Mouse (Mus musculus) neural tube, embryonic 11.5 days (tissue): ENCODE measurements around the gene Olfr691. TPM values are rescaled to one million over a fixed set of nuclear protein-coding genes. Genes with fewer than 3 reads are reported as not detected.

Experiments used
- ATAC-seq: fragments of 200-750 bp; cut with Nextera tagmentation; 2 replicates; pipeline ENCODE4 v1.8.0; 2017; ENCODE audit warnings: moderate number of reproducible peaks, mild to moderate bottlenecking, moderate TSS enrichment, moderate library complexity; ENCODE audit not compliant: insufficient read depth, low FRiP score, low TSS enrichment
- DNase-seq: peaks from one replicate; pipeline ENCODE4 v3.0.0-alpha.2; 2015; ENCODE audit warnings: low spot score
- H3K27ac ChIP-seq: fragments of 300-500 bp; sonication (generic); 2 replicates; pipeline ENCODE4 v1.5.1; 2014; ENCODE audit warnings: low read depth, mild to moderate bottlenecking, low read length
- H3K27me3 ChIP-seq: fragments of 300-500 bp; sonication (generic); 2 replicates; pipeline ENCODE4 v1.6.1; 2014; ENCODE audit warnings: mild to moderate bottlenecking, low read length, mixed read lengths; ENCODE audit not compliant: control insufficient read depth, insufficient read depth
- H3K36me3 ChIP-seq: fragments of 300-500 bp; sonication (generic); 2 replicates; pipeline ENCODE4 v1.6.1; 2014; ENCODE audit warnings: mild to moderate bottlenecking, low read length, moderate library complexity, mixed read lengths; ENCODE audit not compliant: control insufficient read depth, insufficient read depth
- H3K4me1 ChIP-seq: fragments of 300-500 bp; sonication (generic); 2 replicates; pipeline ENCODE4 v1.6.1; 2014; ENCODE audit warnings: low read length, mixed read lengths; ENCODE audit not compliant: control insufficient read depth, insufficient read depth
- H3K4me2 ChIP-seq: fragments of 300-500 bp; sonication (generic); 2 replicates; pipeline ENCODE4 v1.6.1; 2014; ENCODE audit warnings: low read depth, mild to moderate bottlenecking, moderate library complexity
- H3K4me3 ChIP-seq: fragments of 300-500 bp; sonication (generic); 2 replicates; pipeline ENCODE4 v1.5.1; 2014; ENCODE audit warnings: low read depth, low read length
- H3K9ac ChIP-seq: fragments of 300-500 bp; sonication (generic); 2 replicates; pipeline ENCODE4 v1.6.1; 2014; ENCODE audit warnings: mild to moderate bottlenecking, low read length
- H3K9me3 ChIP-seq: fragments of 300-500 bp; sonication (generic); 2 replicates; pipeline ENCODE4 v1.6.1; 2016; ENCODE audit warnings: low read length; ENCODE audit not compliant: control insufficient read depth
- WGBS: fragments of 180-500 bp; shearing (Covaris S2); extraction: QIAGEN DNeasy Blood & Tissue Kit; methylation state at CpG from one replicate; pipeline ENCODE4 v1.1.7; 2014; 5-methylcytosine and 5-hydroxymethylcytosine counted together
- polyA plus RNA-seq: library from polyadenylated mRNA; unstranded; fragments of >200 nt; fragmentation: Nextera tagmentation; extraction: Ambion mirVana; gene quantifications from 2 replicates; pipeline ENCODE4 v1.2.1, GENCODE M21; 2014

Olfr691 gene
- not detected in 2 replicates for polyA plus RNA-seq

GRCm38 (mm10) chr7:105342170-105342569, at the start of gene Olfr691:
TSS of gene Olfr691 (minus strand) at chr7:105342270.
- DNase-seq: no peak
- no peaks in the 10 kb centered on the region for H3K36me3 ChIP-seq
- no peak within 1 kb of the TSS for H3K27ac ChIP-seq
- ATAC-seq: no peak
- H3K4me3 ChIP-seq: no peak within 1 kb of the TSS
- no peaks in the 10 kb centered on the region for H3K27me3 ChIP-seq
- H3K9me3 ChIP-seq: no peaks in the 10 kb centered on the region
- WGBS: 58% methylated on average over 1 of the region's 1 CpGs
- no peak within 1 kb of the TSS for H3K9ac ChIP-seq
- no peaks in the 10 kb centered on the region for H3K4me1 ChIP-seq
- no peak within 1 kb of the TSS for H3K4me2 ChIP-seq

GRCm38 (mm10) chr7:105390236-105390635, 48.2 kb upstream of the Olfr691 start:
- H3K27ac ChIP-seq: no peak overlapping the region
- no peaks in the 10 kb centered on the region for H3K9me3 ChIP-seq
- H3K27me3 ChIP-seq: no peaks in the 10 kb centered on the region
- ATAC-seq (no peak), DNase-seq (no peak)
- H3K36me3 ChIP-seq: peaks cover 14% of the 10 kb centered on the region
- H3K9ac ChIP-seq: no peak overlapping the region
- no peak overlapping the region for H3K4me2 ChIP-seq
- no peaks in the 10 kb centered on the region for H3K4me1 ChIP-seq
- WGBS: 93% methylated on average over 2 of the region's 2 CpGs
- no peak overlapping the region for H3K4me3 ChIP-seq

- H3K27ac ChIP-seq: no peak overlapping the region
- H3K4me2 ChIP-seq: no peak overlapping the region
- H3K27me3 ChIP-seq: no peaks in the 10 kb centered on the region
- H3K9me3 ChIP-seq: no peaks in the 10 kb centered on the region
- 99% methylated on average over 2 of the region's 2 CpGs for WGBS
- H3K9ac ChIP-seq: no peak overlapping the region
- ATAC-seq (no peak), DNase-seq (no peak)
- H3K4me3 ChIP-seq: no peak overlapping the region
- no peaks in the 10 kb centered on the region for H3K4me1 ChIP-seq
- H3K36me3 ChIP-seq: peaks cover 24% of the 10 kb centered on the region
These were observed 45.6 kb upstream of the Olfr691 start for GRCm38 (mm10) chr7:105387696-105388095.

GRCm38 (mm10) chr7:105380329-105380728, 38.3 kb upstream of the Olfr691 start:
- Histone ChIP-seq H3K27me3 (no peaks in the 10 kb centered on the region), H3K27ac (no peak overlapping the region), H3K4me1 (no peaks in the 10 kb centered on the region), H3K36me3 (peaks cover 24% of the 10 kb centered on the region), H3K4me3 (no peak overlapping the region), H3K4me2 (no peak overlapping the region), H3K9ac (no peak overlapping the region), H3K9me3 (no peaks in the 10 kb centered on the region)
- WGBS: 95% methylated on average over 3 of the region's 3 CpGs
- no peak for ATAC-seq
- no peak for DNase-seq

GRCm38 (mm10) chr7:105374866-105375265, 32.8 kb upstream of the Olfr691 start, which contains the start of gene Gm5901:
TSS of gene Gm5901 (plus strand) at chr7:105375038.
- WGBS: 83% methylated on average over 1 of the region's 1 CpGs
- H3K4me2 ChIP-seq: no peak within 1 kb of the TSS
- no peak for ATAC-seq
- no peak within 1 kb of the TSS for H3K27ac ChIP-seq
- H3K9me3 ChIP-seq: no peaks in the 10 kb centered on the region
- no peak within 1 kb of the TSS for H3K9ac ChIP-seq
- H3K4me3 ChIP-seq: no peak within 1 kb of the TSS
- no peak for DNase-seq
- H3K4me1 ChIP-seq: no peaks in the 10 kb centered on the region
- H3K27me3 ChIP-seq: no peaks in the 10 kb centered on the region
- peaks cover 13% of the 10 kb centered on the region for H3K36me3 ChIP-seq

- DNase-seq (no peak), ATAC-seq (no peak)
- Histone ChIP-seq H3K9ac (no peak overlapping the region), H3K4me3 (no peak overlapping the region), H3K4me2 (no peak overlapping the region), H3K4me1 (no peaks in the 10 kb centered on the region), H3K27ac (no peak overlapping the region), H3K9me3 (no peaks in the 10 kb centered on the region), H3K36me3 (peaks cover 13% of the 10 kb centered on the region), H3K27me3 (no peaks in the 10 kb centered on the region)
- 89% methylated on average over 3 of the region's 3 CpGs for whole genome bisulfite sequencing
These were observed 31.9 kb upstream of the Olfr691 start for GRCm38 (mm10) chr7:105373976-105374375.

GRCm38 (mm10) chr7:105373509-105373908, 31.4 kb upstream of the Olfr691 start:
- Histone ChIP-seq H3K9me3 (no peaks in the 10 kb centered on the region), H3K9ac (no peak overlapping the region), H3K4me3 (no peak overlapping the region), H3K27ac (no peak overlapping the region), H3K27me3 (no peaks in the 10 kb centered on the region), H3K36me3 (peaks cover 9% of the 10 kb centered on the region), H3K4me1 (no peaks in the 10 kb centered on the region), H3K4me2 (no peak overlapping the region)
- DNase-seq: no peak
- WGBS: 91% methylated on average over 4 of the region's 4 CpGs
- no peak for ATAC-seq

GRCm38 (mm10) chr7:105372912-105373311, 30.8 kb upstream of the Olfr691 start:
- H3K4me3 ChIP-seq: no peak overlapping the region
- no peaks in the 10 kb centered on the region for H3K4me1 ChIP-seq
- H3K27ac ChIP-seq: no peak overlapping the region
- peaks cover 6% of the 10 kb centered on the region for H3K36me3 ChIP-seq
- H3K9ac ChIP-seq: no peak overlapping the region
- H3K9me3 ChIP-seq: no peaks in the 10 kb centered on the region
- no peaks in the 10 kb centered on the region for H3K27me3 ChIP-seq
- H3K4me2 ChIP-seq: no peak overlapping the region
- DNase-seq (no peak), ATAC-seq (no peak)
- WGBS: 82% methylated on average over 1 of the region's 1 CpGs

GRCm38 (mm10) chr7:105368521-105368920, 26.5 kb upstream of the Olfr691 start:
- no peak for ATAC-seq
- Histone ChIP-seq H3K36me3 (no peaks in the 10 kb centered on the region), H3K9me3 (no peaks in the 10 kb centered on the region), H3K27me3 (no peaks in the 10 kb centered on the region), H3K27ac (no peak overlapping the region), H3K4me1 (no peaks in the 10 kb centered on the region), H3K4me3 (no peak overlapping the region), H3K9ac (no peak overlapping the region), H3K4me2 (no peak overlapping the region)
- no peak for DNase-seq
- 87% methylated on average over 4 of the region's 4 CpGs for WGBS
